Mouse (Mus musculus) gastrocnemius, postnatal 10 days (tissue): Measurements from ENCODE around the gene Cdc6. TPM values are rescaled to one million over a fixed set of nuclear protein-coding genes. Genes with fewer than 3 reads are reported as not detected.
A peak's percentile ranks its signal among the peaks of the same experiment; 100 is the strongest.

Experiments
- DNase-seq: peaks from one replicate; pipeline ENCODE4 v3.0.0; 2021; ENCODE audit warnings: mixed read lengths
- total RNA-seq, 2 experiments: library from RNA; stranded (reverse); gene quantifications; 2 replicates each; pipeline ENCODE4 v1.2.3; 2021

Gene Cdc6
- total RNA-seq, 2 experiments from 2014 or later = 2.3 to 3.5 TPM

GRCm38 (mm10) chr11:98961051-98961592, 53.5 kb downstream of the Cdc6 start:
- DNase-seq = peak; percentile 65

DNA sequence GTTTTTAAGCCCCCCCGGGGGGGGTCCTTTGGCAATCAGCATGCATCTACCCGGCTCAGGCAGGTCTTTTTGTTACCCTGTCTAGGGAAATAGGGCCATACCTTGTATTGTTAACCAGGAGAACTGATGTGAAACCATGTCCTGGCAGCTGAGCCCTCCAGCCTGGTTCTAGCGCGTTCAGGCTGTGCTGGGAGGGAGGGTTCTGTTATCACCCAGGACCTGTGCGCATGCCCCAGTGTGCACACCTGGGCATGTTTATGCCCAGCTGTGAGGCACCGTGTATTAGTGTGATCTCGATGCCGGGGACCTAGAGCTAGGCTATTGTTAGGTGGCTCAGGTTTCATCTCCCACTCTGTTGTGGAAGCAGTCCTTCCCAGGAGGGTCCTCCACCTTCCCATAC, 54.2 kb downstream of the Cdc6 start:
- DNase-seq = no peak

DNA sequence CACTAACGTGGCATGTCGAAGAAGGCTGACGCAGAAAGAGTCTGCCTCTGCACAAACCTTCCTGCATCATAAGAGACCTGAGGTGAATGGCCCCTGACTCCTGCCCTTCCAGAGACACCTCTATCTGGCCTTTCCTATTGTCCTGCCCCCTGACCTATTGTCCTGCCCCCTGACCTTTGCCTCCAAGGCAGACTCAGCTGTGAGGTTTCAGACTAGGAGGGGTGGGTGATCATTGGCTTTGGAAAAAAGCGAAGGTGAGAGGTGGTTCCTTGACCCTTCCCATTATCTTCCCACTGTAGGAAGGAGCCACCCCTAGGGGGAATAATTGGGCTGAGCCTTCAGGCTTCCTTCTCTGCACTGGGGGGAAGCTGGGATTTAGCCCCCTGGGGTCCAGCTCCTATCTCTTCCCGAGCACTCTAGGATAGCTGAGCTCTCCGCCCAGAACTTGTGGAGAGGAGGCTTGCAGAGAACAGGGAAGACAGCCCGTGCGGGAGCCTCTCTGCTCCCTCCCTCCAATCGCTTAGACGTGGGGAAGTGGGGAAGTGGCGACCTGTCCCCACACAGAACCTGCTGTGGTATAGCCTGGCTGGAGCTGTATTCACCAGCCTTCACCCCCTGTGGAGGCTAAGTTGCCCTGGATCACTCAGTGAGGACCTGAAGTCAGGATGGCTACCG, 55.0 kb downstream of the Cdc6 start:
- DNase-seq = no peak

- peak; percentile 85 for DNase-seq
These were observed 55.8 kb downstream of the Cdc6 start for GRCm38 (mm10) chr11:98963191-98964021.

DNA sequence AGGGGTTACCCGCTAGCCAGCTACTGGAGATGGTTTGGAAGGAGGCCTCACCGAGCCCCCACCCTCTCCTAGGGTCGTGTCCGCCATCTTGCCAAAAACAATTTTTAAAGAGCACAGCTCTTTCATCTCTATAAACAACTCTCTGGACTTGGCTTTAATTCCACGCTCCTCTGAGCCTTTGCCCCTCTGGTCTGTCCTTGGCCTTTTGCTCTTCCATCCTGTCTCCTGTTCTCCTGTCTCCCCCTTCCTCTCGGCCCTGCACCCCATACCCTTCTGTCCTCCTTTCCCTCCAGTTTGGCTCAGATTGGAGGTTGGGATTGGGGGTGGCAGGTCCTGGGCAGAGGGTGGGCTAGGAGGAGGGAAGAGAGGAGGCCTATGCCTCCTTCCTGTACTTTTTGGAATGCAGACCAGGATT, 56.6 kb downstream of the Cdc6 start:
- DNase-seq = no peak

DNA sequence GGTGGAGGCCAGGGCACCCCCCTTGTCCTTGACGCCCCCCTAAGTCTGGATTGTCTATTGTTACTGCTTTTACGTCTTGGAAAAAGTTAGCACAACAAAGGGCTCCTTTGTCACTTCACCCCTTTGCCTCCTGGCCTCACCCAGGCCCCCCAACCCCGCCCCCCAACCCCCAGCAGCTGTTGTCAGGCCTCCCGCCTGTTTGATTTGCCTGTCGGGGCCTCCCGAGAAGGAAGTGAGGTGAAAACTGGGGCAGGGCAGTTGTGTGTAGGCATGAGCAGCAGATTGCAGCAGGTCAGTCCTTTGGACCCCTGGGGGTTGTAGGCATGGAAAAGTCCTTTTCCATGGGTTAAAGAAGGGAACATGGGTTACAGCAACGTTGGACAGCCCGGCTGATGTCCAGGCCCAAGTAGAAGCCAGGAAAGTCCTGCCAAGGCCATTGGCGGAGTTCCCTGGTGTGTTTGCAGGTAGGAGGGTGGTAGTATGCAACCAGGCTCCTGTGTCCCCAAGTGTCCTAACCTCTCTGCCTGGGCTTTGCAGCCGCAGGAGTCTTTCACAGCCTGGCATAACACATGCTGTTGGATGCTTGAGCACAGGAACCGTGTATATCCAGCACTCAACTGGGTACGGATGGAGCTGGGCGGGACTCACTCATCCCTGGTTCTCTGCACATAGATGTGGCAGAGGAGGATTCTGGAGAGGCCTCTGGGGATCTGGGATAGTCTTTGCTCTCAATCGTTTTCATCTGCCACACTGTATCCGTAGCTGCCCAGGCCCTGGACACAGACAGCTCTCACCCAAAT, 57.2 kb downstream of the Cdc6 start:
- DNase-seq = no peak

DNA sequence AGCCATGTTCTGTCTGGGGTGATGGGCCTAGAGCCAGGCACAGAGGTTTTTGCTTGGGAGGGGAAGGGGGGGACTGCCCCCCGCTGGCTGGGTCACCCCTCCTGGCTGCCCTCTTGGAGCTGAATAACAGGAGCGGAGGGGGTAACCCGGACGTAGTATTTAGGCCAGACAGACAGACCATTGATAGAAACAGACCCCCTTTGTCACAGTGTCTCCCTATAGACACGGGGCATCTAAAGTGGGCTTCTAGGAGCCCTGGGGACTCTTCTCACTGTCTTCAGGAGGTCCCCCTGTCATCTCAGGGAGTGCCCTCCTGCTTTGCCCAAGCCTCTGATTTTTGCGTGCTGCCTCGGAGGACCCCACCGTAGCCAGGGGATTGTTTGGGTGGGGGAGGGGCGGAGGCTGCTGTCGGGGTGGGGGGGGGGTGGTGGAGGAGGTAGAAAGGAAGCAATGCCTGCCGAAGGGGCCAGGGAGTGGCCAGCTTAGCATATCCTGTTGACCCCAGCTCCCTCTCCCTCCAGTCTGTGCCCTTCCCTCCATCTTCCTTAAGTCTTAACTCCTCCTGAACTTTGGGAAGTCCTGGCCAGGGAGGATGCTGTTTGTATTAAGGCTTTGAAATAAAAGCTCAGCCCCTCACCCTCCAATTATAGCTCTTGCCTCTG, 57.9 kb downstream of the Cdc6 start:
- no peak for DNase-seq

GRCm38 (mm10) chr11:98966499-98967141, 59.0 kb downstream of the Cdc6 start:
- DNase-seq = peak; percentile 86

GRCm38 (mm10) chr11:98968079-98968478, 60.5 kb downstream of the Cdc6 start:
- DNase-seq = peak; percentile 25

GRCm38 (mm10) chr11:98968716-98969495, 61.3 kb downstream of the Cdc6 start:
- peak; percentile 7 for DNase-seq

DNA sequence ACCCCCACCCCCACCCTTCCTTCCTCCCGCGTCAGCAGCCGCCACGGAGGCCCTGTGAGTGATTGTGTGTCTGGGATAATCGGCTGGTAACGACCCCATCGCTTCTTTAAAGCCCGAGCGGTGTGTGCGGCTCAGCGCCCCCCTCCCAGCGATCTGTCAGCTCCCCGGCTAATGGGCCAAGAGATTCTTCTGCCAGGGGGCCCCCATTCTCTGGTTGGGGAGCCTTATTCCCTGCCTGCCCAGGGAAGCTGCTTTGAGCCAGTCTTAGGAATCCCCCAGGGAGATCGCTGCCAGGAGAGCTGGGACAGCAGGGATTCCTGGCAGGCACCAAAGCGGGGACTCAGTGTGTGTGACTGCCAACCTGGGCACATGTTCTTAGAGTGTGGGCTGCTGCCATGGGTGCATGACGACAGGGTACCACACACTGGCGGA, 61.9 kb downstream of the Cdc6 start:
- DNase-seq = peak; percentile 28

DNA sequence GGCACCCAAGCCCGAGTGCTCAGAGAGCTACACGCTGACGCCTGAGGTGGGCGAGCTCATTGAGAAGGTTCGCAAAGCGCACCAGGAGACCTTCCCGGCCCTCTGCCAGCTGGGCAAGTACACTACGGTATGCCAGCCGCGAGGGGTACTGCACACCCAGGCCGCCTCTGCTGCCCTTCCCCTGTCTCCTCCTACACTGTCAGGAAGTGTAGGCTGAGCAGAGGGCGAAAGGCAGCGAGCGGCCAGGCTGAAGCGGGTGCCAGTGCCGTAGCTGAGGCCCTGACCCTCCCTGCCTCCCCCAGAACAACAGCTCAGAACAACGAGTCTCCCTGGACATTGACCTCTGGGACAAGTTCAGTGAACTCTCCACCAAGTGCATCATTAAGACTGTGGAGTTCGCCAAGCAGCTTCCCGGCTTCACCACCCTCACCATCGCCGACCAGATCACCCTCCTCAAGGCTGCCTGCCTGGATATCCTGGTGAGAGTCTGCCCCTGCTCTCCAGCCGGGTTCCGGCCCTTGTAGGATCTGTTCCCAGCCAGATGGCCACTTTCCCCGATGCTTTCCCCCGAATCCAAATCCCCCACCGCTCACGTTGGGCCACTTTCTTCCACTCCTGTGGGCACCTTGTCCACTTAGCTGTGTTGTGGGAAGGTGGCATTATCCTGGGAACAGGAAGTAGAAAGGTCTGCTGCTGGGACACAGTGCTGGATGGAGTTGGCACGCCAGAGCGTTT, 62.8 kb downstream of the Cdc6 start:
- peak; percentile 26 for DNase-seq

GRCm38 (mm10) chr11:98971316-98972031, 63.9 kb downstream of the Cdc6 start:
- peak; percentile 71 for DNase-seq

DNA sequence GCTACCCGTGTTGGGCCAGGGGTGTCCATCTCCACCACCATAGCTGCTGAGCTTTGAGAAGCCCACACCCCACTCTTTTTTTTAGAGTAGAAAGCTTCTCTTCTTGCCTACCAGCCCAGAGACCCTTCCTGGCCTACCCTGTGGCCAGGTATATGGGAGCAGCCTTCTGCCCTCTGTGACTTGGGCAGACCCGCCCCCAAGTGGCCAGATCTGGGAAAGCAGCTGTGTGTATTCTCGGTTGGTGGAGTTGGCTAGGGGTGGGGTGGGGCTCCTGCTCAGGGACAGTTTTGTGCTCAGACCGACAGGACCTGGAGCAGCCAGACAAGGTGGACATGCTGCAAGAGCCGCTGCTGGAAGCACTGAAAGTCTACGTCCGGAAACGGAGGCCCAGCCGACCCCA, 64.6 kb downstream of the Cdc6 start:
- peak; percentile 87 for DNase-seq

GRCm38 (mm10) chr11:98972801-98973360, 65.3 kb downstream of the Cdc6 start:
- no peak for DNase-seq
